Mouse (Mus musculus): Measurements from ENCODE around the gene Khdrbs2. TPM values are rescaled to one million over a fixed set of nuclear protein-coding genes. Genes with fewer than 3 reads are reported as not detected.

Gene Khdrbs2
- polyA plus RNA-seq, 1 experiment from 2014 or later: 11.9 TPM

GRCm38 (mm10) chr1:32428410-32428809 is 255.9 kb downstream of the Khdrbs2 start:
- no peak for ATAC-seq (ENCODE audit: low FRiP score)
- no peaks in the 10 kb centered on the region for H3K36me3 ChIP-seq (ENCODE audit: control insufficient read depth, insufficient read depth, low read length)
- no peaks in the 10 kb centered on the region for H3K9me3 ChIP-seq (ENCODE audit: control insufficient read depth, low read length)
- H3K27me3 ChIP-seq (ENCODE audit: control insufficient read depth, insufficient read depth, low read length): no peaks in the 10 kb centered on the region
- no peak for DNase-seq (ENCODE audit: low spot score)
- no peaks in the 10 kb centered on the region for H3K4me1 ChIP-seq (replicated peaks; ENCODE audit: control insufficient read depth, insufficient read depth, low read length)
- WGBS: 70% methylated on average over 1 of the region's 1 CpGs
- H3K4me3 ChIP-seq (ENCODE audit: low read depth, low read length): no peak overlapping the region
- no peak overlapping the region for H3K27ac ChIP-seq (ENCODE audit: low read depth, low read length)
- no peak overlapping the region for H3K4me2 ChIP-seq (replicated peaks; ENCODE audit: low read depth, low read length)
- no peak overlapping the region for H3K9ac ChIP-seq (ENCODE audit: low read depth, low read length)

GRCm38 (mm10) chr1:32429493-32429892 is 257.0 kb downstream of the Khdrbs2 start:
- ATAC-seq (ENCODE audit: low FRiP score): no peak
- Histone ChIP-seq H3K4me1 (replicated peaks; ENCODE audit: control insufficient read depth, insufficient read depth, low read length) (no peaks in the 10 kb centered on the region), H3K27ac (ENCODE audit: low read depth, low read length) (no peak overlapping the region), H3K9me3 (ENCODE audit: control insufficient read depth, low read length) (no peaks in the 10 kb centered on the region), H3K4me3 (ENCODE audit: low read depth, low read length) (no peak overlapping the region), H3K9ac (ENCODE audit: low read depth, low read length) (no peak overlapping the region), H3K27me3 (ENCODE audit: control insufficient read depth, insufficient read depth, low read length) (no peaks in the 10 kb centered on the region), H3K36me3 (ENCODE audit: control insufficient read depth, insufficient read depth, low read length) (no peaks in the 10 kb centered on the region), H3K4me2 (replicated peaks; ENCODE audit: low read depth, low read length) (no peak overlapping the region)
- no peak for DNase-seq (ENCODE audit: low spot score)
- WGBS: 75% methylated on average over 1 of the region's 1 CpGs

GRCm38 (mm10) chr1:32430516-32430915 is 258.0 kb downstream of the Khdrbs2 start:
- WGBS: 89% methylated on average over 3 of the region's 3 CpGs
- Histone ChIP-seq H3K9me3 (ENCODE audit: control insufficient read depth, low read length) (no peaks in the 10 kb centered on the region), H3K9ac (ENCODE audit: low read depth, low read length) (no peak overlapping the region), H3K4me2 (replicated peaks; ENCODE audit: low read depth, low read length) (no peak overlapping the region), H3K27me3 (ENCODE audit: control insufficient read depth, insufficient read depth, low read length) (no peaks in the 10 kb centered on the region), H3K36me3 (ENCODE audit: control insufficient read depth, insufficient read depth, low read length) (no peaks in the 10 kb centered on the region), H3K4me1 (replicated peaks; ENCODE audit: control insufficient read depth, insufficient read depth, low read length) (no peaks in the 10 kb centered on the region), H3K27ac (ENCODE audit: low read depth, low read length) (no peak overlapping the region), H3K4me3 (ENCODE audit: low read depth, low read length) (no peak overlapping the region)
- ATAC-seq (ENCODE audit: low FRiP score) (no peak), DNase-seq (ENCODE audit: low spot score) (no peak)

GRCm38 (mm10) chr1:32433118-32433517 is 260.6 kb downstream of the Khdrbs2 start:
- no peak for DNase-seq (ENCODE audit: low spot score)
- 89% methylated on average over 2 of the region's 2 CpGs for WGBS

GRCm38 (mm10) chr1:32443927-32444326 is 271.4 kb downstream of the Khdrbs2 start:
- Histone ChIP-seq H3K27ac (ENCODE audit: low read depth, low read length) (no peak overlapping the region), H3K4me2 (replicated peaks; ENCODE audit: low read depth, low read length) (no peak overlapping the region), H3K9ac (ENCODE audit: low read depth, low read length) (no peak overlapping the region), H3K4me3 (ENCODE audit: low read depth, low read length) (no peak overlapping the region), H3K27me3 (ENCODE audit: control insufficient read depth, insufficient read depth, low read length) (no peaks in the 10 kb centered on the region), H3K4me1 (replicated peaks; ENCODE audit: control insufficient read depth, insufficient read depth, low read length) (no peaks in the 10 kb centered on the region), H3K36me3 (ENCODE audit: control insufficient read depth, insufficient read depth, low read length) (no peaks in the 10 kb centered on the region), H3K9me3 (ENCODE audit: control insufficient read depth, low read length) (no peaks in the 10 kb centered on the region)
- DNase-seq (ENCODE audit: low spot score) (no peak), ATAC-seq (ENCODE audit: low FRiP score) (no peak)
- 86% methylated on average over 5 of the region's 5 CpGs for WGBS

More at GRCm38 (mm10) chr1:32433118-32433517, 260.6 kb downstream of the Khdrbs2 start:
- Histone ChIP-seq H3K9ac (ENCODE audit: low read depth, low read length) (no peak overlapping the region), H3K27ac (ENCODE audit: low read depth, low read length) (no peak overlapping the region), H3K36me3 (ENCODE audit: control insufficient read depth, insufficient read depth, low read length) (no peaks in the 10 kb centered on the region), H3K4me3 (ENCODE audit: low read depth, low read length) (no peak overlapping the region), H3K9me3 (ENCODE audit: control insufficient read depth, low read length) (no peaks in the 10 kb centered on the region), H3K27me3 (ENCODE audit: control insufficient read depth, insufficient read depth, low read length) (no peaks in the 10 kb centered on the region), H3K4me2 (replicated peaks; ENCODE audit: low read depth, low read length) (no peak overlapping the region), H3K4me1 (replicated peaks; ENCODE audit: control insufficient read depth, insufficient read depth, low read length) (no peaks in the 10 kb centered on the region)
- no peak for ATAC-seq (ENCODE audit: low FRiP score)

- Histone ChIP-seq H3K27ac (ENCODE audit: low read depth, low read length) (no peak overlapping the region), H3K36me3 (ENCODE audit: control insufficient read depth, insufficient read depth, low read length) (no peaks in the 10 kb centered on the region), H3K4me2 (replicated peaks; ENCODE audit: low read depth, low read length) (no peak overlapping the region), H3K9ac (ENCODE audit: low read depth, low read length) (no peak overlapping the region), H3K9me3 (ENCODE audit: control insufficient read depth, low read length) (no peaks in the 10 kb centered on the region), H3K27me3 (ENCODE audit: control insufficient read depth, insufficient read depth, low read length) (no peaks in the 10 kb centered on the region), H3K4me3 (ENCODE audit: low read depth, low read length) (no peak overlapping the region), H3K4me1 (replicated peaks; ENCODE audit: control insufficient read depth, insufficient read depth, low read length) (no peaks in the 10 kb centered on the region)
- WGBS: 90% methylated on average over 6 of the region's 6 CpGs
- DNase-seq (ENCODE audit: low spot score) (no peak), ATAC-seq (ENCODE audit: low FRiP score) (no peak)
Measured at GRCm38 (mm10) chr1:32463103-32463516, 290.6 kb downstream of the Khdrbs2 start.

- Histone ChIP-seq H3K36me3 (ENCODE audit: control insufficient read depth, insufficient read depth, low read length) (no peaks in the 10 kb centered on the region), H3K27ac (ENCODE audit: low read depth, low read length) (no peak overlapping the region), H3K27me3 (ENCODE audit: control insufficient read depth, insufficient read depth, low read length) (no peaks in the 10 kb centered on the region), H3K4me2 (replicated peaks; ENCODE audit: low read depth, low read length) (no peak overlapping the region), H3K9ac (ENCODE audit: low read depth, low read length) (no peak overlapping the region), H3K9me3 (ENCODE audit: control insufficient read depth, low read length) (no peaks in the 10 kb centered on the region), H3K4me3 (ENCODE audit: low read depth, low read length) (no peak overlapping the region), H3K4me1 (replicated peaks; ENCODE audit: control insufficient read depth, insufficient read depth, low read length) (no peaks in the 10 kb centered on the region)
- ATAC-seq (ENCODE audit: low FRiP score): no peak
- DNase-seq (ENCODE audit: low spot score): no peak
- 88% methylated on average over 2 of the region's 2 CpGs for WGBS
Measured at GRCm38 (mm10) chr1:32471022-32471421, 298.5 kb downstream of the Khdrbs2 start.

GRCm38 (mm10) chr1:32471502-32472214 is 299.1 kb downstream of the Khdrbs2 start:
- no peaks in the 10 kb centered on the region for H3K9me3 ChIP-seq (ENCODE audit: control insufficient read depth, low read length)
- 89% methylated on average over 11 of the region's 11 CpGs for WGBS
- H3K27ac ChIP-seq (ENCODE audit: low read depth, low read length): no peak overlapping the region
- no peak for ATAC-seq (ENCODE audit: low FRiP score)
- DNase-seq (ENCODE audit: low spot score): no peak
- no peak overlapping the region for H3K9ac ChIP-seq (ENCODE audit: low read depth, low read length)
- H3K36me3 ChIP-seq (ENCODE audit: control insufficient read depth, insufficient read depth, low read length): no peaks in the 10 kb centered on the region
- H3K4me2 ChIP-seq (replicated peaks; ENCODE audit: low read depth, low read length): no peak overlapping the region
- no peak overlapping the region for H3K4me3 ChIP-seq (ENCODE audit: low read depth, low read length)
- no peaks in the 10 kb centered on the region for H3K27me3 ChIP-seq (ENCODE audit: control insufficient read depth, insufficient read depth, low read length)
- no peaks in the 10 kb centered on the region for H3K4me1 ChIP-seq (replicated peaks; ENCODE audit: control insufficient read depth, insufficient read depth, low read length)

- no peak overlapping the region for H3K4me3 ChIP-seq (ENCODE audit: low read depth, low read length)
- ATAC-seq (ENCODE audit: low FRiP score): no peak
- no peak overlapping the region for H3K4me2 ChIP-seq (replicated peaks; ENCODE audit: low read depth, low read length)
- no peak overlapping the region for H3K27ac ChIP-seq (ENCODE audit: low read depth, low read length)
- DNase-seq (ENCODE audit: low spot score): no peak
- WGBS: 82% methylated on average over 2 of the region's 2 CpGs
- no peaks in the 10 kb centered on the region for H3K9me3 ChIP-seq (ENCODE audit: control insufficient read depth, low read length)
- no peaks in the 10 kb centered on the region for H3K27me3 ChIP-seq (ENCODE audit: control insufficient read depth, insufficient read depth, low read length)
- no peaks in the 10 kb centered on the region for H3K4me1 ChIP-seq (replicated peaks; ENCODE audit: control insufficient read depth, insufficient read depth, low read length)
- H3K36me3 ChIP-seq (ENCODE audit: control insufficient read depth, insufficient read depth, low read length): no peaks in the 10 kb centered on the region
- no peak overlapping the region for H3K9ac ChIP-seq (ENCODE audit: low read depth, low read length)
Measured at GRCm38 (mm10) chr1:32487944-32488343, 315.4 kb downstream of the Khdrbs2 start.
